Mouse (Mus musculus) forebrain, embryonic 16.5 days (tissue): ENCODE results near the gene Aurka. TPM values are rescaled to one million over a fixed set of nuclear protein-coding genes. Genes with fewer than 3 reads are reported as not detected.

Experiments
- ATAC-seq: fragments of 200-750 bp; cut with Nextera tagmentation; 2 replicates; pipeline ENCODE4 v1.8.0; 2017; ENCODE audit warnings: mild to moderate bottlenecking, moderate library complexity
- H3K27ac ChIP-seq: fragments of 300-500 bp; sonication (generic); 2 replicates; pipeline ENCODE4 v1.5.1; 2014; ENCODE audit warnings: low read length, control low read depth
- H3K27me3 ChIP-seq: fragments of 300-500 bp; sonication (generic); replicated peaks from 2 replicates; pipeline ENCODE4 v1.6.1; 2014; ENCODE audit warnings: low read length; ENCODE audit not compliant: control insufficient read depth, insufficient read depth
- H3K36me3 ChIP-seq: fragments of 300-500 bp; sonication (generic); 2 replicates; pipeline ENCODE4 v1.6.1; 2014; ENCODE audit not compliant: control insufficient read depth, insufficient read depth
- H3K4me1 ChIP-seq: fragments of 300-500 bp; sonication (generic); replicated peaks from 2 replicates; pipeline ENCODE4 v1.6.1; 2014; ENCODE audit warnings: low read length; ENCODE audit not compliant: control insufficient read depth, insufficient read depth
- H3K4me2 ChIP-seq: fragments of 300-500 bp; sonication (generic); 2 replicates; pipeline ENCODE4 v1.6.1; 2014; ENCODE audit warnings: mild to moderate bottlenecking, low read length, control low read depth
- H3K4me3 ChIP-seq: fragments of 300-500 bp; sonication (generic); replicated peaks from 2 replicates; pipeline ENCODE4 v1.5.1; 2014; ENCODE audit warnings: mild to moderate bottlenecking, low read length, control low read depth
- H3K9ac ChIP-seq: fragments of 300-500 bp; sonication (generic); replicated peaks from 2 replicates; pipeline ENCODE4 v1.6.1; 2014; ENCODE audit warnings: low read depth, low read length, control low read depth
- H3K9me3 ChIP-seq: fragments of 300-500 bp; sonication (generic); 2 replicates; pipeline ENCODE4 v1.6.1; 2016; ENCODE audit warnings: low read length; ENCODE audit not compliant: control insufficient read depth
- WGBS: fragments of 180-500 bp; shearing (Covaris S2); extraction: QIAGEN DNeasy Blood & Tissue Kit; methylation state at CpG from one replicate; pipeline ENCODE4 v1.1.7; 2014; 5-methylcytosine and 5-hydroxymethylcytosine counted together
- polyA plus RNA-seq: library from polyadenylated mRNA; unstranded; fragments of >200 nt; fragmentation: Nextera tagmentation; extraction: Ambion mirVana; gene quantifications from 2 replicates; pipeline ENCODE4 v1.2.1, GENCODE M21; 2015

The Aurka gene
- polyA plus RNA-seq = 38.3 and 45.3 TPM in 2 replicates

DNA sequence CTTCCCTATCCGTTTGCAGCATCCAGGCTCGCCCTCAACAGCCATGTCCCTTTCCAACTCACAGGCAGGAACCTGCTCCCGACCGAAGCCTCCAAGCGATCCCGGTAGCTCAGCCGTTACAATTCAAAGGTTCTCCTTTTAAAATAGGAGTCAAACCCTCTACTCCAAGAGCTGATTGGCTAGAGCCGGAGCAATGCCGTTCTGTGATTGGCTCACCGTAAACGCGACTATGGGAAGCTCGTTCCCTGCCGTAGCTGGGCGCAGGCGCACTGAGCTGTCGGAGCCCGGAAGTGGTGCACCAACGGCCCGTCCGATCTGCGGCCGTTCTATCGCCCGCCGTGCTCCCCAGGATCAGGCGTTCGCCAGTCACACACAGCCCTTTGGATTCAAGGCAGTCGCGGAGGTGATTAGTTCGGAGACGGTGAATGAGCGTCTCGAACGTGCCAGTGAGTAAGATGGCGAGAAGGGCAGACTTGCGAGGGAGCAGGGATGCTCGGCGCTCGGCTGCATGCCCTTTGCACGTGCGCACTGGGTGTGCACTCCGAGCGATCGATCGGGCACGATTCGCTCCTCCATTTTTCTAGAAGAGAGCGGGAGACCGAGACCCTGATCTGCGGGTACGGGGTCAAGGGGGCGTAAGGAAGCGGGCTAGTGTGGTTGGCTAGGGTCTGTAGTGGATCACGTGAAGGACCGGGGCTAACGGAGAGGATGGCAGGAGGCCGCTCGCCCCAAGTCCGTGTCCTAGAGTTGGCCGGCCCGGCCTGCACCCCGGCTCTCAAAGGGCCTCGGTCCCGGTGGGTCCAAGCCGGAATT is at the start of gene Aurka, which contains the start of gene Cstf1:
Gene Aurka (minus strand): TSS at position 125 of the 813 bp plus-strand sequence.
Gene Cstf1 (plus strand): TSS at position 271 of the 813 bp plus-strand sequence.
- H3K27me3 ChIP-seq = no peaks in the 10 kb centered on the region
- peak within 1 kb of the TSS; percentile 95 for H3K9ac ChIP-seq
- peaks cover 10% of the 10 kb centered on the region for H3K36me3 ChIP-seq
- under 1% methylated on average over 66 of the region's 66 CpGs for WGBS
- peak; percentile 99 for ATAC-seq
- H3K4me3 ChIP-seq = peak within 1 kb of the TSS; percentile 99
- H3K4me2 ChIP-seq = peak within 1 kb of the TSS; percentile 93
- H3K27ac ChIP-seq = peak within 1 kb of the TSS; percentile 89
- H3K4me1 ChIP-seq = peaks cover 27% of the 10 kb centered on the region
- no peaks in the 10 kb centered on the region for H3K9me3 ChIP-seq

DNA sequence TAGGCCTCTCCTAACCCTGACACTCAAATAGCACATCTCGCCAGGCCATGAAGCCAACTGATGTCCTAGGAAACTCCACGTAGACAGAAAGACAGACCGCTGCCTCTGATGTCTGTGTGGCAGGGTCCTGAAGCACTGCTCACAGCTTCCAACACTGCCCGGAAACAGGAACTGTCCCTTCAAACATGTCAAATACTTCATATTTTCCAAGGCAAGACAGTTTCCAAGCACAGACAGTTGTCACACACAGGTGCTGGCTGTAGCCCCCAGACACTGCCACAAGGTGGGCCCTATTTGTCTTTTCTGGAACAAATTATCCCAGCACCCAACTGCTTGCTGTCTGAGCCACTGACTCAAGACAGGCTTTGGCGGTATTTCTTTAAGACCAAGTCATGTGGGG is 47.9 kb upstream of the Aurka start:
- Histone ChIP-seq H3K9me3 (no peaks in the 10 kb centered on the region), H3K9ac (no peak overlapping the region), H3K36me3 (no peaks in the 10 kb centered on the region), H3K27me3 (no peaks in the 10 kb centered on the region), H3K4me2 (no peak overlapping the region), H3K4me3 (no peak overlapping the region), H3K4me1 (no peaks in the 10 kb centered on the region), H3K27ac (no peak overlapping the region)
- WGBS = 89% methylated on average over 5 of the region's 5 CpGs
- ATAC-seq = no peak

DNA sequence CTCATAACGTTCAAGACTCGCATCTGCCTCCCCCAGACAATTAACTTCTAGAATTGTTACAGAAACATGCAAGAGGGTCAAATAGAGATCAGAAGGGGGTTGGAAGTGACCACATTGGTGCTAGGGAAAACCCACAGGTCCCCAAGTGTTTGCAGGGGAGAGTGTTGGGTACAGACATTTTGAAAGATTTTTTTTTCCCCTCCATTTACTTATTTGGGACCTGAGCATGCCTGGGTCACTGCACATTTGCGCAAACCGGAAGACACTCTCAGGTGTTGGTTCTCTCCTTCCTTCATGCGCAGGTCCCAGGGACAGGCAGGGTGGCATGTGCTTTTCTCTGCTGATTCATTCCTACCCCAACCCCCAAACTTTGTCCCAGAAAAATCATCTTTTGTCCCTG is 46.5 kb upstream of the Aurka start:
- no peaks in the 10 kb centered on the region for H3K36me3 ChIP-seq
- H3K4me2 ChIP-seq = no peak overlapping the region
- no peak overlapping the region for H3K9ac ChIP-seq
- no peak for ATAC-seq
- H3K27me3 ChIP-seq = no peaks in the 10 kb centered on the region
- H3K27ac ChIP-seq = no peak overlapping the region
- H3K4me3 ChIP-seq = no peak overlapping the region
- 89% methylated on average over 5 of the region's 5 CpGs for WGBS
- H3K9me3 ChIP-seq = no peaks in the 10 kb centered on the region
- H3K4me1 ChIP-seq = no peaks in the 10 kb centered on the region

DNA sequence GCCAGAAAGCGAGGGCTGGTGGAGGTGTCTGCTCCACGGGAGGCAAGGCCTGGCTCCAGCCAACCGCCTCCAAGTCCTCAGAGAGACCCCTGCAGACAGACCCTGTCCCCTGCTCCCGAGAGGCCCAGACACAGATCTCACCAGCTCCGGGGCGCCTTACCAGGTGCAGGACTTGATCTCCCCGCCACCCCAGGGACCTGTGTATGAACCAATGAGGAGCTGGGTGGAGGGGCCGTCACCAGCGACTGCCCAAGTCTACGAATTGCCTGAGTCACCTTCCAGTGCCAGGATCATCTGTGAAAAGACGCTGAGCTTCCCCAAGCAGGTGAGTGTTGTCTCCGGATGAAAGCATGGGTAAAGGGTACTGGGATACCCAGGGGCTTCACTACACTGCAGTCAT is 45.9 kb upstream of the Aurka start:
- H3K4me1 ChIP-seq = no peaks in the 10 kb centered on the region
- 60% methylated on average over 12 of the region's 12 CpGs for WGBS
- ATAC-seq = no peak
- H3K27ac ChIP-seq = no peak overlapping the region
- no peaks in the 10 kb centered on the region for H3K36me3 ChIP-seq
- H3K9me3 ChIP-seq = no peaks in the 10 kb centered on the region
- H3K4me3 ChIP-seq = no peak overlapping the region
- no peak overlapping the region for H3K4me2 ChIP-seq
- H3K9ac ChIP-seq = no peak overlapping the region
- no peaks in the 10 kb centered on the region for H3K27me3 ChIP-seq

DNA sequence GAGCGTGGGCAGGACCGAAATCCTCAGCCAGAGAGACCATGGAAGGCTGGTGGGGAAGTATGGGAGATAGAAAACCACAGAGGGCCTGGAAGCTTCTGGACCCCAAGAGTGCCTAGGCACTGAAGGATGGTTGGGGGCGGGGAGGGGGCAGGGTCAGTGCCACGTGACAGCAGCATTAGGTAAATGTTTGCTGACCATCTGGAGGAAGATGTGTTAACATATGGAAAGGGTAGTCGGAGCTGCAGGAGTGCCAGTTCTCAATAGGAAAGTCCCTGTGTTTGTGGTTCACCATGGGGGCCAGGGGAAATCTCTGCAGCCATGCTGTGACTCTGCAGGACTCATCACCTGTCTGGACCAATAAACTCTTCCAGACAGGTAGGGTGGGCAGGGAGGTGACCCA is 43.6 kb upstream of the Aurka start:
- 61% methylated on average over 5 of the region's 5 CpGs for WGBS

DNA sequence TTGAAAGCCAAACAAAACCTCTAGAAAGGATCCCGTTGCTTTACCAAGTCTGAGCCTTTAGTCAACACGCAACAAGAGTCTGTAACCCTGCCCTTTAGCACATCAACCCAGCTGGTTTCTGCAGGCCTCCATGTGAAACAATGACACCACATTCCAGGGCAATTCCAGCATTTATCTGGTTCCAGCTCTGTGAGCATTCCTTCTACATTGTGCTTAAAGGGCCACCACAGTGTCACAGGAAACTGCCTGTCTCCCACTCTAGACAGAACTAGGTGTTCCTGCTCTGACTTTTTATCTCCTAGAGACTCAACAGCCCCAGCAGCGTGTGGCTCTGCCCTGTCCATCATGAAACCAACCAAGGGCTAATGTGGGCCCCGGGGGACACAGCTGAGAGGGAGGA is 42.9 kb upstream of the Aurka start:
- no peaks in the 10 kb centered on the region for H3K27me3 ChIP-seq
- H3K27ac ChIP-seq = no peak overlapping the region
- ATAC-seq = no peak
- WGBS = 39% methylated on average over 4 of the region's 4 CpGs
- no peak overlapping the region for H3K4me3 ChIP-seq
- H3K9ac ChIP-seq = no peak overlapping the region
- H3K4me1 ChIP-seq = no peaks in the 10 kb centered on the region
- H3K4me2 ChIP-seq = no peak overlapping the region
- H3K36me3 ChIP-seq = no peaks in the 10 kb centered on the region
- no peaks in the 10 kb centered on the region for H3K9me3 ChIP-seq

More for the DNA sequence above, 43.6 kb upstream of the Aurka start:
- H3K4me1 ChIP-seq = no peaks in the 10 kb centered on the region
- H3K36me3 ChIP-seq = no peaks in the 10 kb centered on the region
- no peaks in the 10 kb centered on the region for H3K27me3 ChIP-seq
- no peak overlapping the region for H3K27ac ChIP-seq
- H3K9me3 ChIP-seq = no peaks in the 10 kb centered on the region
- no peak overlapping the region for H3K4me2 ChIP-seq
- no peak for ATAC-seq
- H3K9ac ChIP-seq = no peak overlapping the region
- H3K4me3 ChIP-seq = no peak overlapping the region

DNA sequence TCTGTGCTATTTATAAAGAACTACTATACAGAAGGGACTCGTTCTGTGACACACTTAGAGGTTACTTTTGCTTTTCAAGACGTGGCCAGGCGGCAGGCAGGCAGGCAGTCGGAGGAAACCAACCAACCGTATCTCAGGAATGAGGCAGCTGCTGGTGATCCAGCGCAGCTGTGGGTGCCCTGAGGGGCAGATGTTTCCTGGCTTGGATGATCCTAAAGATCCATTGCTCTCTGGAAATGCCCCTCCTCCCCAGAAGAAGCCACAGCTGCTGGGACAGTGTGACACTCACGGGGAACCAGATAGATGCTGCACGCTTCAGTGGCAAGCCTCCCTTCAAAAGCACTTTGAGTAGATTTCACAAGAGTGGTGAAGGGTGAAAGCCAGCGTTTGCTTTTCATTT is 42.1 kb upstream of the Aurka start:
- Histone ChIP-seq H3K27me3 (no peaks in the 10 kb centered on the region), H3K27ac (no peak overlapping the region), H3K9me3 (no peaks in the 10 kb centered on the region), H3K4me2 (no peak overlapping the region), H3K9ac (no peak overlapping the region), H3K36me3 (no peaks in the 10 kb centered on the region), H3K4me3 (no peak overlapping the region), H3K4me1 (no peaks in the 10 kb centered on the region)
- WGBS = 10% methylated on average over 9 of the region's 9 CpGs
- no peak for ATAC-seq

DNA sequence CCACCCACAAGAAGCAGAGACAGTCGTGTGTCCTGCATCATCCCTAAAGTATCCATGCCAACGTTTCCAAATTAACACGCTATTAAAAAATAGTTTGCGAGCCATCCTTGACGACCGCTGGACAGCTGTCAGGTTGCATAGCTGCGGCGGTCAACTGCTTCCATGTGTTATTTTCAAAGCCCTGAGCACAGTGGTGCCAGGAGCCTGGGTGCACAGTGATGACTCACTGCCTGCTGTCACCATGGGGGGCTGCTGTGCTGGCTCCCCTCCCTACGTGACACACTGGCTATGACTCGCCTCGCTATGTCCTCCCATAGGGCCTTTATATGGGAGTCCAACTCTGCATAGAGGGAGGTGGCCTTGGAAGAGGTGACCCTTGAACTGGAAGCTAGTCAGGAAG is 40.8 kb upstream of the Aurka start:
- Histone ChIP-seq H3K9me3 (no peaks in the 10 kb centered on the region), H3K9ac (no peak overlapping the region), H3K4me1 (no peaks in the 10 kb centered on the region), H3K4me2 (no peak overlapping the region), H3K4me3 (no peak overlapping the region), H3K27me3 (no peaks in the 10 kb centered on the region), H3K27ac (no peak overlapping the region), H3K36me3 (no peaks in the 10 kb centered on the region)
- no peak for ATAC-seq
- 84% methylated on average over 11 of the region's 11 CpGs for WGBS

DNA sequence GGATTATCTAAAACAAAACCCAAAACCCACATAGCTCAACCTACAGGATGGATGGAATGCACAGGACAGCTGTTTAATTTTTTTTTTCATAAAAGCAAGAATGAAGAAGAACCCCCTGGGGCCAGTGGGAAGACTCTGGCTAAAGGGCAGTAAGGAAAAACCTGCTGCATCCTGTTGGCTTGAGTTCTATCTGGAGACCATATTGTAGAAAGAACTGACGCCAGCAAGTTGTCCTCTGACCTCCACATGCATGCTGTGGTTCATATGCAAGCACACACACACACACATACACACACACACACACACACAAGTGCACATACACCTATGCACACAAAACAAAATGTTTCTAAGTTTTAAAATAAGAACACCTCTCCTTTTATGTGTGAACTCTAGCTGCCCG is 40.4 kb upstream of the Aurka start:
- H3K27me3 ChIP-seq = no peaks in the 10 kb centered on the region
- H3K9me3 ChIP-seq = no peaks in the 10 kb centered on the region
- H3K4me1 ChIP-seq = no peaks in the 10 kb centered on the region
- no peak overlapping the region for H3K27ac ChIP-seq
- H3K4me3 ChIP-seq = no peak overlapping the region
- no peak for ATAC-seq
- H3K9ac ChIP-seq = no peak overlapping the region
- 84% methylated on average over 2 of the region's 2 CpGs for WGBS
- H3K4me2 ChIP-seq = no peak overlapping the region
- H3K36me3 ChIP-seq = no peaks in the 10 kb centered on the region
